Mouse (Mus musculus): ENCODE data around the gene Ugt1a9. TPM values are rescaled to one million over a fixed set of nuclear protein-coding genes. Genes with fewer than 3 reads are reported as not detected.

The Ugt1a9 gene
- total RNA-seq, 2 experiments from 2014 or later, result 2.4 TPM; not detected in 1

DNA sequence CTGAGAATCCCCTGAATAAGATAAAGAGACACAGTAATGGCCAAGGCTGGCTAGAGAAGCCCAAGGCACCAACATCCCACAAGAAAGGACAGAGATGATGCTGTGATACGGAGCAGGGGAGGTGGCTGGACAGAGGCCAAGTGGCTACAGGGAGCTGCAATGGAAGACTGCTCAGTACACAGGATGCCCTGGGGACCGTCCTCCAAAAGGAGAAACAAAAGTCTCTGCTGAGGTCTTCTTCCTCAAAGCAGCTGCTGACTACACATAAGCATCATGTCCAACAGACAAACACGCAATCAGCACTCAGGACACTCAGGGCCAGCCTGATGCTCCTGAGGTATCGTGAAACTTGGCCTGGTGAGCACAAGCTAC is 194.3 kb downstream of the Ugt1a9 start:
- no peak for ATAC-seq (replicated peaks; ENCODE audit: low FRiP score, low TSS enrichment, poor library complexity, severe bottlenecking)

DNA sequence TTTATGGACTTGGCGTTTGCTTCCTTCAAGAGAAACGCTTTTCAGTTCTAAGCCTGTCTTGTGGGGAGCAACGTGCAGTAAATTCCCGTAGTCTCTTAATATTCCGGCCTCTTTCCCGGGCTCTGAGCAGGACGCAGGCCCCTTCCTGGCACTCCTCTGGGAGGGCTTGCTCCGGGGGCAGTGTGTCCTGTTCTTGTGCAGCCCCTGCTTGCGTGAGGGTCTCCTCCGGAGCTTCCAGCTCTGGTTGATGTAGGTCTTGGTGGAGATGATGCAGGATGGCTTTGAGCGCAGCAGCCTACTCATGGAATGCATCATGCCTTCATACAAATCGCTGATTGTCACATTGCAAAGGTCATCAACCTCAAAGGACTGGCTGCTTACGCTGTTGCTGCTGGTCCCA is 195.5 kb downstream of the Ugt1a9 start:
- ATAC-seq (replicated peaks; ENCODE audit: low FRiP score, low TSS enrichment, poor library complexity, severe bottlenecking), result no peak

DNA sequence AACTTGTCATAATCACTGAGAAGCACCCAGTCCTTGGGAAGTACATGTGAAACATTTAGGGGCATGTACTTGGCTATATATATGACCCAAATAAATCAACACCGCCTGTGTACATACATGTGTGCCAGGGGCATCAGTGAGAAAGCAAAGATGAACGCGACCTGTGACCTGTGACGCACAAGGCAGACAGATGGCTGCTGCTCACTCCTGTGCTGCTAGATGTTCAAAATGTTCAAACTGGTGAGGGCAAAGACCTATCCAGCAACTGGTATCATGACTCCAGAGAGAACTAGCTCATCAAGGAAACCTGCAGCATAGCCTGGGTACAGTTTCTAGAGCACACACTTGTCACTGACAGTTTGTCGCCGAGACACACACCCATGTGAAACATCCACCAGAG is 196.9 kb downstream of the Ugt1a9 start:
- ATAC-seq (replicated peaks; ENCODE audit: low FRiP score, low TSS enrichment, poor library complexity, severe bottlenecking), result no peak

DNA sequence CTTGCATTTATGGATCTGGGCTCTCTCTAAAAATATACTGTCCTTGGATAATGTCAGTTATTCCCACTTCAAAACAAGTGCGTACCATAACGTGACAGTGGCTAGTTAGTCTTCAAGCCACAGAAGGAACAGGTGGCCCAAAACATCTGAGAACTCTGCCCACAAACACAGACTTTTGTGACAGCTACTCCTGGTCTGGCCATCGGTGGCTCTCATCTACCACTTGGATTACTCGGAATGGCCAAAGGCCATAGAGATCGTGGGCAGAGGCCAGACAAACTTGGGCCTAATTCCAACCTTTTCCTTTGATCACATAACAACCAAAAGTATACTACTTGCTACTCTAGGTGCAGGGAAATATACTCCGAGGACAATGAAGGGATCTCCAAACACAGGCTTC is 197.5 kb downstream of the Ugt1a9 start:
- ATAC-seq (replicated peaks; ENCODE audit: low FRiP score, low TSS enrichment, poor library complexity, severe bottlenecking), result no peak

Other genes starting within 250 kb of the Ugt1a9 start
- gene Dgkd, start 217.5 kb upstream of the Ugt1a9 start, total RNA-seq (2014; fragmentation: Nextera tagmentation), result 35.7 and 42.1 TPM in 2 replicates
- gene Dgkd, start 217.5 kb upstream of the Ugt1a9 start, total RNA-seq (2017), result 17.5 and 26.8 TPM in 2 replicates
- 12.7 and 16.0 TPM in 2 replicates for gene Usp40, start 62.2 kb upstream of the Ugt1a9 start, total RNA-seq (2014; fragmentation: Nextera tagmentation)
- 11.5 and 14.8 TPM in 2 replicates for gene Usp40, start 62.2 kb upstream of the Ugt1a9 start, total RNA-seq (2017)
- not detected in 2 replicates for gene Ugt1a10, start 15.4 kb upstream of the Ugt1a9 start, total RNA-seq (2014; fragmentation: Nextera tagmentation)
- not detected in 2 replicates for gene Ugt1a10, start 15.4 kb upstream of the Ugt1a9 start, total RNA-seq (2017)
- gene Ugt1a8, start 17.0 kb downstream of the Ugt1a9 start, total RNA-seq (2014; fragmentation: Nextera tagmentation), result not detected in 2 replicates
- gene Ugt1a8, start 17.0 kb downstream of the Ugt1a9 start, total RNA-seq (2017), result not detected in 2 replicates
- 0.11 TPM in 1 of 2 replicates, not detected in the other for gene Ugt1a7c, start 24.3 kb downstream of the Ugt1a9 start, total RNA-seq (2014; fragmentation: Nextera tagmentation)
- 0.61 and 2.3 TPM in 2 replicates for gene Ugt1a7c, start 24.3 kb downstream of the Ugt1a9 start, total RNA-seq (2017)
- 0.83 and 0.99 TPM in 2 replicates for gene Ugt1a6b, start 32.5 kb downstream of the Ugt1a9 start, total RNA-seq (2014; fragmentation: Nextera tagmentation)
- gene Ugt1a6b, start 32.5 kb downstream of the Ugt1a9 start, total RNA-seq (2017), result not detected in 2 replicates
- not detected in 2 replicates for gene Ugt1a6a, start 64.0 kb downstream of the Ugt1a9 start, total RNA-seq (2014; fragmentation: Nextera tagmentation)
- not detected in 2 replicates for gene Ugt1a6a, start 64.0 kb downstream of the Ugt1a9 start, total RNA-seq (2017)
- 1.5 TPM in 1 of 2 replicates, not detected in the other for gene Ugt1a5, start 95.2 kb downstream of the Ugt1a9 start, total RNA-seq (2014; fragmentation: Nextera tagmentation)
- gene Ugt1a5, start 95.2 kb downstream of the Ugt1a9 start, total RNA-seq (2017), result not detected in 2 replicates
- 1.0 TPM in 1 of 2 replicates, not detected in the other for gene Ugt1a2, start 129.8 kb downstream of the Ugt1a9 start, total RNA-seq (2014; fragmentation: Nextera tagmentation)
- not detected in 2 replicates for gene Ugt1a2, start 129.8 kb downstream of the Ugt1a9 start, total RNA-seq (2017)
- 8.2 and 9.5 TPM in 2 replicates for gene Dnajb3, start 135.0 kb downstream of the Ugt1a9 start, total RNA-seq (2014; fragmentation: Nextera tagmentation)
- 0.99 and 1.8 TPM in 2 replicates for gene Dnajb3, start 135.0 kb downstream of the Ugt1a9 start, total RNA-seq (2017)
- not detected in 2 replicates for gene Ugt1a1, start 141.2 kb downstream of the Ugt1a9 start, total RNA-seq (2014; fragmentation: Nextera tagmentation)
- gene Ugt1a1, start 141.2 kb downstream of the Ugt1a9 start, total RNA-seq (2017), result not detected in 2 replicates
- gene Mroh2a, start 156.2 kb downstream of the Ugt1a9 start, total RNA-seq (2014; fragmentation: Nextera tagmentation), result 0.25 TPM in 1 of 2 replicates, not detected in the other
- gene Mroh2a, start 156.2 kb downstream of the Ugt1a9 start, total RNA-seq (2017), result 0.05 and 1.9 TPM in 2 replicates
- gene Hjurp, start 206.8 kb downstream of the Ugt1a9 start, total RNA-seq (2014; fragmentation: Nextera tagmentation), result 203 and 209 TPM in 2 replicates
- 173 and 190 TPM in 2 replicates for gene Hjurp, start 206.8 kb downstream of the Ugt1a9 start, total RNA-seq (2017)
- not detected in 2 replicates for gene Trpm8, start 206.9 kb downstream of the Ugt1a9 start, total RNA-seq (2014; fragmentation: Nextera tagmentation)
- gene Trpm8, start 206.9 kb downstream of the Ugt1a9 start, total RNA-seq (2017), result not detected in 2 replicates